Mouse (Mus musculus) megakaryocyte progenitor cell, adult 5-6 weeks (primary cell): Measurements from ENCODE around the gene Zkscan6. TPM values are rescaled to one million over a fixed set of nuclear protein-coding genes. Genes with fewer than 3 reads are reported as not detected.

Experiments
- ATAC-seq: replicated peaks from 2 replicates; pipeline ENCODE4 v1.8.0; 2016; ENCODE audit warnings: mild to moderate bottlenecking, moderate TSS enrichment, inconsistent platforms; ENCODE audit not compliant: poor library complexity
- total RNA-seq, 2 experiments: library from RNA; stranded (forward) in 1 of 2; stranded (reverse) in 1 of 2; fragments of 157-497, 149-512 nt in 1 of 2; fragments of 200-1000 nt in 1 of 2; gene quantifications; 2 replicates each; pipeline versions ENCODE4 v1.2.3 to v1.2.4; 2015 to 2017

The Zkscan6 gene
- total RNA-seq, 2 experiments from 2014 or later: 9.9 to 17.5 TPM

- ATAC-seq: no peak
Observed at GRCm38 (mm10) chr11:65807601-65808000, 626 bp downstream of the Zkscan6 start.

- no peak for ATAC-seq
Observed at GRCm38 (mm10) chr11:65812088-65812487, 5.1 kb downstream of the Zkscan6 start.

DNA sequence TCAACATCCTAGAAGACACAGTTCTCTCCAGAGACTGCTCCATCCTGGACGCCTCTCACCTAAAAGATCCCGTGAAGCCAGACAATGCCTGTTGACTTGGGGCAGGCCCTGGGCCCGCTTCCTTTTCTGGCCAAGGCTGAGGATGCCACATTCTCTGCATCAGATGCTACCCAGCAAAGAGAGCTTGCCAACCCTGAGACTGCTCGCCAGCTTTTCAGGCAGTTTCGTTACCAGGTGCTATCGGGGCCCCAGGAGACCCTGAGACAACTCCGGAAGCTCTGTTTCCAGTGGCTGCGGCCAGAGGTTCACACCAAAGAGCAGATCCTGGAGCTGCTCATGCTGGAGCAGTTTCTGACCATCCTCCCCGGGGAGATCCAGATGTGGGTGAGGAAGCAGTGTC, 7.4 kb downstream of the Zkscan6 start:
- no peak for ATAC-seq

DNA sequence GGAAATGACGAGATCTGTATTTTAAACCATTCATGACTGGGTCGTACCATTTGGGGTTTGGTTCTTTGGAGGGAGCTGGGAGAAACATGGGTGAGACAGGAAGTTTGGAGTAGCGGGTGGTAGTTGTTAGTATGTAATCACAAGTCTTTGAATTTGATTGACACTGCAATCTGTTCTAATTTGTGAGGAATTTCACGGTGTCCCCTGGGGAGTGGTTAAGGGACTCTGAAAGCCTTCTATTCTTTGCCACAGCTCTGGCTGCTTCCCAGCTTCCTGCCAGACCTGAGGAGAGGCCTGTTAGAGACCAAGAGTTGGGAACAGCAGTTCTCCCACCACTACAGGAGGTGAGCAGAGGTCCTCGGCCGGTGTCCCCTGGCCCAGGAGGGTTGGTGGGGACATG, 9.3 kb downstream of the Zkscan6 start:
- no peak for ATAC-seq

GRCm38 (mm10) chr11:65818193-65818592, 11.2 kb downstream of the Zkscan6 start:
- ATAC-seq: no peak

DNA sequence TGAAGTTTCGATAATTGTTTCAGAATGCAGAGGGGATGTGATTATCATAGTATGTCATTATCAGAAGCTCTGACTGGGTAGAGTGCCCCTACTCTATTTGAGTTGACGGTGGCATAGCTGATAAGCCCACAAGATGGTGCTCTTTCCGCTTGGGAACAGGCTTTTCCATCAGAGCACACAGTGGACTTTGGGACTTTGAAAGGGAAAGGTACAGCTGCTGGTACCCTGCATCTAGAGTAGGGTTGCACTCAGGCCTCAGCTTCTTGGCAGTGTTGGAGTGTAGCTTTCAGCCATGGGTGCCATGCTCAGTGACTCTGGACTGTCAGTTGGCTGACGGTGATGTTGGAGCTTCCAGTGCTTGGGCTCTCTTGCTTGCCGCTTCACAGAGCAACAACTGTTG, 13.3 kb downstream of the Zkscan6 start:
- 0 out of 2 replicates have a peak, but pooled peaks have one; percentile 28 for ATAC-seq

- peak; percentile 96 for ATAC-seq
Observed at GRCm38 (mm10) chr11:65820877-65821276, 13.9 kb downstream of the Zkscan6 start.

GRCm38 (mm10) chr11:65824556-65824955, 17.6 kb downstream of the Zkscan6 start:
- no peak for ATAC-seq

- ATAC-seq: no peak
Observed at GRCm38 (mm10) chr11:65838999-65839398, 32.0 kb downstream of the Zkscan6 start.

DNA sequence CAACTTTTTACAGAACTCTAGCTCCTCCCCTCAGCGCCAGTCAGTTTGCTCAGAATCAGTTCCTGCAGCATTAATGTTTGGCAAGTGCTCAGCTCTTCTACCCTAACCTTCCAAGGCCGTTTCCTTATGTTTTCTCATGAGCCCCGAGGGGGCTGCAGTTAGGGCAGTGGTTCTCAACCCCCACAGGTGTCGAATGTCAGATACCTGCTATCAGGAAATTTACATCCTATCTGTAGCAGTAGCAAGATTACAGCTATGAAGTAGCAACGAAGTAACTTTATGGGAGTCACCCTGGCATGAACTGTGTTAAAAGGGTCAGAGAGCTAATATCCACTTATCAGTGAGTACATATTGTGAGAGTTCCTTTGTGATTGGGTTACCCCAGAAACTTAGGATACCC, 39.5 kb downstream of the Zkscan6 start:
- no peak for ATAC-seq

DNA sequence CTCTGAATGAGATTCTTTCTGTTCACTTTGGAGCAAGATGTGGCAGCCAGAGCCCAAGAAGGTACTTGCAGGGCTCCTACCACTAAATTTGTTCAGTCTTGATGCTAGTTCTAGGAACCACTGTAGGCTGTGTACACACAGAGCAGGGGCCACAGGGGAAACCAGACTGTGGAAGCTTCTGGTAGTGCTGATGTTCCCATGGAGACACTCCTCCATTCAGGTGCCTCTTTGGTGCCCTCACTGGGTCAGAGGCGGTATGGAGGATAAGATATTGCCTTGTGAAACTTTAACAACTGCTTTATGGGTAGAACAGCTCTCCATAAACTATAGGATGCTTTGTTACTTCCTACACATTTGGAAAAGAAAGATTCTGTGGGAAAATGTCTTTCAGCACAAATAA, 45.1 kb downstream of the Zkscan6 start:
- ATAC-seq: peak; percentile 88

DNA sequence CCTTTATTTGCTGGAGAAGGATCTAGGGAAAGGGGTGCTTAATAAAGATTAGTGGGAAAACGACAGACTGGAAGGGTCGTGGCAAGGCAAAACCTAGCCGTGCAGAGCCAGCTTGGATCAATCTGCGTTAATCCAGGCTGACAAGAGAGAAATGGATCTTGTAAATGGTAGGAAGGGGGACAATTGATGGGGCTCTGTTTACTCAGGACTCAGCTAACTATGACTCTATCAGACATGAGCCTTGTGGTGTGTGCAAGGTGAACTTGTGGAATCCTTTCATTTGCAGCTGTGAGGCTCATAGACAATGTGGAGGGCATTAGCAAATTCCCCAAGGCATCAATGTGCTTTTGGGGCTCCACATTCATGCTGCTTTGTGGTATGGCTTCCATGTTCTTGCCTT, 54.5 kb downstream of the Zkscan6 start:
- no peak for ATAC-seq

- ATAC-seq: no peak
Observed at GRCm38 (mm10) chr11:65877146-65877775, 70.3 kb downstream of the Zkscan6 start.

Other genes starting within 250 kb of the Zkscan6 start
- 56.8 and 61.7 TPM in 2 replicates for gene Map2k4, start 18.9 kb upstream of the Zkscan6 start, total RNA-seq (2015)
- 27.2 and 37.2 TPM in 2 replicates for gene Map2k4, start 18.9 kb upstream of the Zkscan6 start, total RNA-seq (2017)